Mouse (Mus musculus) left cerebral cortex, postnatal 10 days (tissue): Measurements from ENCODE around the gene Tmem131. TPM values are rescaled to one million over a fixed set of nuclear protein-coding genes. Genes with fewer than 3 reads are reported as not detected.
"Not testable (repeated sequence)": the region's sequence is repeated elsewhere in the genome, so short reads cannot be mapped to it uniquely, and the experiment has no call there.

ENCODE experiments used
- DNase-seq, 2 experiments: peaks; one replicate each; pipeline ENCODE4 v3.0.0; 2021 to 2022; ENCODE audit warnings: low spot score in 2 of 2, mixed read lengths in 1 of 2; ENCODE audit errors: extremely low spot score in 1 of 2
- intact Hi-C: fragments of 180-260 bp; cut with DNase I; formaldehyde crosslinking; loops from one replicate; pipeline ENCODE4 v1.15.1; 2025
- total RNA-seq, 2 experiments: library from RNA; stranded (reverse); gene quantifications; 2 replicates each; pipeline ENCODE4 v1.2.3; 2021

Tmem131 gene
- total RNA-seq, 2 experiments from 2014 or later = 61.2 to 63.6 TPM

DNA sequence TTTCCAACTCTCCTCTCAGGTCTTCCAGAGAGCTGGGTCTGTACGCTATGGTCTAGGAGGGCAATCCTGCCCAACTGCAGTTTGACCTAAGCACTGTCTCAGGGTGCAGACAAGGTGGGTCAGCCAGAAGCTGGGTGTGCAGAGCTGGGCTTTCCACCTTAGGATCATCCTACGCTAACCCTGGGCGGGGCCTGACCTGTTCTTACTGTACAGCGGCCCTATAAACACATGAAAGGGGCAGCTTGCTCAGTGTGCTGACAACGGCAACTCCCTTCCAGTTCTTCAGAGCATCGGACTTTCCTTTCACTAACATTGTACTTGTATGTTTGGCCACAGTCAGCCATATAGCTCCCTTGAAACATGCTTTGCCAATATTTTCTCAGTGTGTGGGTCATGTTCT, 86.4 kb downstream of the Tmem131 start:
- intact Hi-C loops = no loop called here

DNA sequence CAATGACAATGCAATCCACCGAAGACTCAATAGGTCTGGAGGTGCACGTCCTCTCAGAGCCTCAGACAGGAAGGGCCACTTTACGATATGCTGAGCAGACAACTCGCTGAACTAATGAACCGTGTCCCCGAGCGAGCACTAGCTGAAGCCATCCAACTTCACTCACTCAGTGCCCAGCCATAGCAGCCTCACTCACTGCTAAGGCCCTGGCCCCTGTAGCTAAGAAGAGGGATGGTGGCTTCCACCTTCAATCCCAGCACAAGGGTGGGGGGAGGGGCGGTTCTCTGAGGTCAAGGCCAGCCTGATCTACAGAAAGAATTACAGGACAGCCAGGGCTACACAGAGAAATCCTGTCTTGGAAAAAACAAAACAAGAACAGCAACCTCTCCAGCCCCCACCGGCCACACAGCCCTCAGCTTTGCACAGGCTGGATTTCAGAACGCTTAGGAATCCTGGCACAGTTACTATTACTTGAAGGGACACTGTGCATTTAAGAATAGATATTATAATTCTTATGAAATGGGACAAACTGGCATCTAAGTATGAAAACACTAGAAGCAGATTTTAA, 89.2 kb downstream of the Tmem131 start:
- DNase-seq = no peak
- intact Hi-C loops = no loop called here

More for the DNA sequence above, 86.4 kb downstream of the Tmem131 start:
- no peak for DNase-seq

GRCm38 (mm10) chr1:36852085-36852484, 91.4 kb downstream of the Tmem131 start:
- no peak for DNase-seq
- intact Hi-C loops = no loop called here

DNA sequence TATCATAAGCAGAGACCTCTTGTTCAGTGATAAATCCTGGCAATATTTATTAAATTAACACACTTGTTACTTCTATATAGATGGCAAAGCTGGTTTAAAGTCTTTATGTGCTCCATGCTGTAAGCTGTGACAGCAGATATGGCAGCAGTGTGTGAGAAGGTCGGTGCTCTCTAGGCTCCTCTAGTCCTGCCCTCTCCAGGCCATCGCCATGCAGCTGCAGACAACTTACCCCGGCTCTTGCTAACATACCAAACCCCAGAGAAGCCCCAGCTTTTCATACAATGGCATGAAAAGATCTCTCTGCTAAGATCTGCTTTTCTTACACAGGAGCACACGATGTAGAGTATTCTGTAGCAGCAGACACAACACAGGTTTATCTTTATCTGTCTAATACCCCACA, 92.1 kb downstream of the Tmem131 start:
- intact Hi-C loops = no loop called here
- no peak for DNase-seq

- intact Hi-C loops = no loop called here
- DNase-seq = no peak
Measured at GRCm38 (mm10) chr1:36848036-36848435, 95.4 kb downstream of the Tmem131 start.

DNA sequence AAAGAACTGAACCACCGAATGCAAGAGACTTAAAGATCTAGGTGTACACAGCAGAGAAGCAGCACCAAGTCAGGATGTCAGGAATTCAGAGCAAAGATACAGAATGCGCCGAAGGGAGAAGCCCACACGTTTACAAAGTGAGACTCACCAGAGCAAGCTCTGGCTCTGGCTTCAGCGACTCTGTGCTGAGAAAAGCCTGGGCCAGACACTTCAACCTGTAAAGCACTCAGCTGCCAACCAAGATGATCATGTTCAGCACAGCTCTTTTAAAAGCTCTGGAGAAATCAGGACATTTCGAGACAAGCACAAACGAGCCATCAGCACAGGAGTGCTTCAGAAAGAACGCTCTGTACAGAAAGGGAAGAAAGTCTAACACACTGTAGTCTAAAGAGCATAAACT, 96.2 kb downstream of the Tmem131 start:
- no peak for DNase-seq
- intact Hi-C loops = no loop called here

- intact Hi-C loops = no loop called here
- DNase-seq = no peak
Measured at GRCm38 (mm10) chr1:36845031-36845430, 98.4 kb downstream of the Tmem131 start.

DNA sequence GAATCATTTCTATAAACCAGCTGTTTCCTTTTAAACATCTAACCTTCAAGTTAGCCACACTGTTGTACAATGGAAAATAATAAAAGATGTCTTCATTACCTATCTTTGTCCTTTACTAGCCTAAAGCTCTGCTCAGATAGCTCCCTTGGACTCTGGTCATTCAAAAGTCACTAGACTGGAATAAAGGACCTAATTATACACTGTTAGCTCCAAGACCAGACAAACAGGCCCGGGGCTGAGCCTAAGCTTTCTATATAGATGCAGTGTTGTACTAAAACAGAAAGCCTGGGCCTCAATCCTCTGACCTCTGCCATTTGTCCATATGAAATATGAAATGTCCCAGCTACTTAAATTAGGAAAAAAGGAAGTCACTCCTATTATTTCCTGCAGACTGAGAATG, 101.7 kb downstream of the Tmem131 start:
- no peak for DNase-seq
- intact Hi-C loops = no loop called here

- DNase-seq = no peak
- intact Hi-C loops = no loop called here
Measured at GRCm38 (mm10) chr1:36840959-36841358, 102.5 kb downstream of the Tmem131 start.

DNA sequence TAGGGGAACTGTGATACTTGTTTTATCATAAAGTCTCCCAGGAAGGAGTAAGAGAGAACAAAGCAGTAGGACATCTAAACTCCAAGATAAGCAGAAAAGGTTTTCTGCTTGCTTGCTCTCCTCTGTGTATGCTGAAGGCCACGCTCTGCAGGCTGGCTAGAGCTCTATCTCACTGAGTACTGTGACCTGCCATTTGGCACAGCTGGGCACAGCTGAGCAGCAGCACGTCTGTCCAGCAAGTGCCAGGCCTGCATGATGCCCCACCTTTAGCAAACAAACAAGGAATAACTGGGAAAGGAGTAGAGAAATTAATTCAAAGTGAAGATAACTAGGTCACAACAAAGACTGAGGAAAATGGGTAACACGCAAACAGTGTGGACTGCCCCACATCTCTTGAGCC, 103.6 kb downstream of the Tmem131 start:
- DNase-seq = no peak
- intact Hi-C loops = no loop called here

GRCm38 (mm10) chr1:36836274-36836954, 107.1 kb downstream of the Tmem131 start:
- no peak for DNase-seq
- intact Hi-C loops = no loop called here

- intact Hi-C loops = no loop called here
- DNase-seq = no peak
Measured at GRCm38 (mm10) chr1:36835593-36835992, 107.9 kb downstream of the Tmem131 start.

GRCm38 (mm10) chr1:36834090-36834489, 109.4 kb downstream of the Tmem131 start:
- intact Hi-C loops = no loop called here
- no peak for DNase-seq

GRCm38 (mm10) chr1:36830913-36831866, 112.3 kb downstream of the Tmem131 start:
- intact Hi-C loops = no loop called here
- no peak for DNase-seq

GRCm38 (mm10) chr1:36824356-36824755, 119.1 kb downstream of the Tmem131 start:
- intact Hi-C loops = loop anchor here (10.0 kb wide), 1 partner anchor 110 kb away; no protein-coding TSS in a partner anchor

DNA sequence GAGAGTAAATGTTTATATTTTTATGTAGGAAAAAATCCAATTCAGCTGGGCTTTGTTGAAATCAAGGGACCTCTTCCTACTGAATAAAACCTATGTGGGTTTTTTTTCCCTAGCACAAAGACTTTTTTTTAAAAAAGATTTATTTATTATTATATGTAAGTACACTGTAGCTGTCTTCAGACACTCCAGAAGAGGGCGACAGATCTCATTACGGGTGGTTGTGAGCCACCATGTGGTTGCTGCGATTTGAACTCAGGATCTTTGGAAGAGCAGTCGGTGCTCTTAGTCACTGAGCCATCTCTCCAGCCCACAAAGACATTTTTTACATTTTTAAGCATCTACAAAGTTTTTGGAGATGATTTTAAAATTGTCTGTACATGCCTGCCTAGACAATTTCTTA, 121.5 kb downstream of the Tmem131 start:
- not testable (repeated sequence) for DNase-seq
- intact Hi-C loops = loop anchor here (10.0 kb wide), 1 partner anchor 113 kb away; no protein-coding TSS in a partner anchor

More at GRCm38 (mm10) chr1:36824356-36824755, 119.1 kb downstream of the Tmem131 start:
- no peak for DNase-seq

DNA sequence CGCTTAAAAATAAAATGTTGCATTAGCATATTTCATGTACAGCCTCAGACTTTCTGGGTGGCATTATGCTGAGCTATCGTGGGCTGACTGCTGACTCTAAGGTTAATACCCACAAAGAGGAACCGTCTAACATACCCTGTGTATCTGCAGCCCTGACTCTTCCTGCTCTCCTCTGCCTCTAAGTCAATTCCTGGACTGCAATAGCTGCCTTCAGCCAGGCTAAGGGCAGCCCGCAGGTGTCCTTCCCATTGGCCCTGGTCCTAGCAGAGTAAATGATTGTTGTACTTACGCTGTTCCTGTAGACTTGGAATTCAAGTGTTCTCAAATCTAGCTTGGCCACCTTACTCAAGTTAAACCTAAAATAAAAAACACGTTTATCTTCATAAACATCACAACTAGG, 128.3 kb downstream of the Tmem131 start:
- intact Hi-C loops = no loop called here
- DNase-seq = no peak

- intact Hi-C loops = no loop called here
- DNase-seq = no peak
Measured at GRCm38 (mm10) chr1:36814271-36814903, 129.1 kb downstream of the Tmem131 start.

DNA sequence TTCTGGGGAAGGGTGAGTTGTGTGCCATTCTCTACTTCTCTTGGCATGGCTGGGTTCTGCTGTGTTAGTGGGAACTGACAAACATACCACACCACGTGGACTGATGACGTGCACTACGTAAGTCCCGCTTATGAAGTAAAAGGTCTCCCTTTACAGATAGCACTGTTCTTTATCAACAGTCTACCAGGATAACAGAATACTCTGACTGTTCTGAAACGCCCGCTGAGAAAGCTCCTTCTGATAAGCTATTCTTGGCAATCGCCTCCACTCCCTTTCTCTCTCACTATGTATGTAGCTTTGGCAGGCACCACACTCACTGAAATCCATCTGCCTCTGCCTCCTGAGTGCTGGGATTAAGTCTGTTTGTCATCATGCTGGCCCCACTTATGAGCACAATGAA, 130.1 kb downstream of the Tmem131 start:
- intact Hi-C loops = no loop called here
- peak in 1 of 2 experiments; percentile 76 for DNase-seq
